Mouse (Mus musculus): ENCODE data around the gene Ptpdc1. TPM values are rescaled to one million over a fixed set of nuclear protein-coding genes. Genes with fewer than 3 reads are reported as not detected.

The Ptpdc1 gene
- total and polyA plus RNA-seq, 3 experiments, result not detected

GRCm38 (mm10) chr13:48661561-48661960, 36.1 kb upstream of the Ptpdc1 start:
- H3K36me3 ChIP-seq (replicated peaks in 1 of 2; ENCODE audit: control insufficient read depth in 1 of 2, insufficient read depth in 1 of 2, low read length in 1 of 2), result no peaks in the 10 kb centered on the region
- no peak overlapping the region for H3K9ac ChIP-seq (ENCODE audit: insufficient read depth, low read depth)
- no peaks in the 10 kb centered on the region for H3K79me2 ChIP-seq (replicated peaks; ENCODE audit: control insufficient read depth, extremely low read depth, insufficient read depth, poor library complexity, severe bottlenecking)
- no peaks in the 10 kb centered on the region for H3K4me1 ChIP-seq (ENCODE audit: control insufficient read depth in 1 of 2, insufficient read depth in 2 of 2)
- H3K27ac ChIP-seq (ENCODE audit: insufficient read depth, low read depth), result no peak overlapping the region
- TF ChIP-seq CTCF (conservative IDR thresholded peaks at IDR 0.05 in 1 of 2, IDR thresholded peaks at IDR 0.05 in 1 of 2; ENCODE audit: low read depth in 2 of 2, low read length in 2 of 2) (no peak), JUND (conservative IDR thresholded peaks at IDR 0.05; ENCODE audit: low read depth, low read length) (no peak), TBP (conservative IDR thresholded peaks at IDR 0.05; ENCODE audit: low read depth, low read length) (no peak), PAX5 (IDR thresholded peaks at IDR 0.05; ENCODE audit: low read length) (no peak), CHD1 (IDR thresholded peaks at IDR 0.05; ENCODE audit: low read depth, low read length) (no peak), MAFK (IDR thresholded peaks at IDR 0.05; ENCODE audit: insufficient replicate concordance, low read length) (no peak), ZKSCAN1 (IDR thresholded peaks at IDR 0.05; ENCODE audit: borderline replicate concordance, low read depth, low read length) (no peak), NELFE (IDR thresholded peaks at IDR 0.05; ENCODE audit: low read depth, low read length) (no peak), JUN (IDR thresholded peaks at IDR 0.05; ENCODE audit: insufficient read depth, low read depth, low read length) (no peak), POLR2A (IDR thresholded peaks at IDR 0.05; ENCODE audit: low read depth, low read length) (no peak), ELF1 (IDR thresholded peaks at IDR 0.05; ENCODE audit: low read depth, low read length) (no peak), ZNF384 (IDR thresholded peaks at IDR 0.05; ENCODE audit: low read depth, low read length) (no peak), RCOR1 (conservative IDR thresholded peaks at IDR 0.05; ENCODE audit: low read depth, low read length) (no peak), MAZ (IDR thresholded peaks at IDR 0.05; ENCODE audit: low read depth, low read length) (no peak), HCFC1 (IDR thresholded peaks at IDR 0.05; ENCODE audit: low read depth, low read length) (no peak)
- peaks cover 45% of the 10 kb centered on the region for H3K27me3 ChIP-seq (replicated peaks)
- H3K4me3 ChIP-seq (replicated peaks in 1 of 3; ENCODE audit: low read depth in 2 of 3, low read length in 2 of 3, poor library complexity in 1 of 3), result no peak overlapping the region
- no peak overlapping the region for H3K4me2 ChIP-seq (ENCODE audit: insufficient read depth, low read depth, poor library complexity, severe bottlenecking)
- no peak for DNase-seq (ENCODE audit: extremely low read depth)
- dilution Hi-C loops (cut with MboI; ENCODE audit: extremely low pct_ligation_motif_present, extremely low pct_unique_long_range_greater_than_20kb, low sequenced_read_pairs), result no loop called here
- in situ Hi-C loops (cut with MboI; ENCODE audit: low pct_ligation_motif_present, low pct_unique_long_range_greater_than_20kb, low sequenced_read_pairs), result loop anchor here (25.0 kb wide), 1 partner anchor 526 kb away; the partner anchor contains the start of gene Ninj1
- H3K9me3 ChIP-seq (replicated peaks; ENCODE audit: low read length), result peaks cover 34% of the 10 kb centered on the region

GRCm38 (mm10) chr13:48660741-48661140, 35.3 kb upstream of the Ptpdc1 start:
- Histone ChIP-seq H3K79me2 (replicated peaks; ENCODE audit: control insufficient read depth, extremely low read depth, insufficient read depth, poor library complexity, severe bottlenecking) (no peaks in the 10 kb centered on the region), H3K4me2 (ENCODE audit: insufficient read depth, low read depth, poor library complexity, severe bottlenecking) (no peak overlapping the region), H3K9ac (ENCODE audit: insufficient read depth, low read depth) (no peak overlapping the region), H3K9me3 (replicated peaks; ENCODE audit: low read length) (peaks cover 28% of the 10 kb centered on the region), H3K27me3 (replicated peaks) (peaks cover 50% of the 10 kb centered on the region), H3K27ac (ENCODE audit: insufficient read depth, low read depth) (no peak overlapping the region), H3K36me3 (replicated peaks in 1 of 2; ENCODE audit: control insufficient read depth in 1 of 2, insufficient read depth in 1 of 2, low read length in 1 of 2) (no peaks in the 10 kb centered on the region), H3K4me1 (ENCODE audit: control insufficient read depth in 1 of 2, insufficient read depth in 2 of 2) (peaks cover 0 to 3% of the 10 kb centered on the region in 2 experiments; a peak in 2 of 4 replicates), H3K4me3 (replicated peaks in 1 of 3; ENCODE audit: low read depth in 2 of 3, low read length in 2 of 3, poor library complexity in 1 of 3) (no peak overlapping the region)
- dilution Hi-C loops (cut with MboI; ENCODE audit: extremely low pct_ligation_motif_present, extremely low pct_unique_long_range_greater_than_20kb, low sequenced_read_pairs) (no loop called here), in situ Hi-C loops (cut with MboI; ENCODE audit: low pct_ligation_motif_present, low pct_unique_long_range_greater_than_20kb, low sequenced_read_pairs) (loop anchor here (25.0 kb wide), 1 partner anchor 527 kb away; the partner anchor contains the start of gene Ninj1)
- no peak for DNase-seq (ENCODE audit: extremely low read depth)
- no peak for TF ChIP-seq MAZ (IDR thresholded peaks at IDR 0.05; ENCODE audit: low read depth, low read length)
